Mouse (Mus musculus) forebrain, postnatal 0 days (tissue): ENCODE data around the gene Igsf9b. TPM values are rescaled to one million over a fixed set of nuclear protein-coding genes. Genes with fewer than 3 reads are reported as not detected.

Source experiments
- ATAC-seq: fragments of 200-750 bp; cut with Nextera tagmentation; 2 replicates; pipeline ENCODE4 v1.8.0; 2017; ENCODE audit warnings: mild to moderate bottlenecking, moderate library complexity
- DNase-seq: peaks from one replicate; pipeline ENCODE4 v3.0.0-alpha.2; 2015
- H3K27ac ChIP-seq: fragments of 300-500 bp; sonication (generic); 2 replicates; pipeline ENCODE4 v1.5.1; 2014; ENCODE audit warnings: low read depth, mild to moderate bottlenecking, antibody characterized with exemption, low read length, moderate library complexity, mixed read lengths
- H3K27me3 ChIP-seq: fragments of 300-500 bp; sonication (generic); 2 replicates; pipeline ENCODE4 v1.6.1; 2014; ENCODE audit warnings: mild to moderate bottlenecking, low read length, mixed read lengths; ENCODE audit not compliant: insufficient read depth
- H3K36me3 ChIP-seq: fragments of 300-500 bp; sonication (generic); 2 replicates; pipeline ENCODE4 v1.6.1; 2014; ENCODE audit warnings: mild to moderate bottlenecking, moderate library complexity; ENCODE audit not compliant: insufficient read depth
- H3K4me1 ChIP-seq: fragments of 300-500 bp; sonication (generic); 2 replicates; pipeline ENCODE4 v1.6.1; 2014; ENCODE audit warnings: antibody characterized with exemption; ENCODE audit not compliant: insufficient read depth
- H3K4me2 ChIP-seq: fragments of 300-500 bp; sonication (generic); 2 replicates; pipeline ENCODE4 v1.6.1; 2014; ENCODE audit warnings: low read depth, mild to moderate bottlenecking, moderate library complexity
- H3K4me3 ChIP-seq: fragments of 300-500 bp; sonication (generic); 2 replicates; pipeline ENCODE4 v1.5.1; 2014; ENCODE audit warnings: low read depth, low read length, mixed read lengths
- H3K9ac ChIP-seq: fragments of 300-500 bp; sonication (generic); 2 replicates; pipeline ENCODE4 v1.6.1; 2014; ENCODE audit warnings: mild to moderate bottlenecking
- H3K9me3 ChIP-seq: fragments of 300-500 bp; sonication (generic); 2 replicates; pipeline ENCODE4 v1.6.1; 2016; ENCODE audit warnings: low read length
- CTCF ChIP-seq: sonication (generic); IDR thresholded peaks from 2 replicates; pipeline ENCODE4 v1.5.1; 2016; ENCODE audit warnings: antibody characterized with exemption, control low read depth, low read depth
- WGBS: fragments of 180-500 bp; shearing (Covaris S2); extraction: QIAGEN DNeasy Blood & Tissue Kit; methylation state at CpG from one replicate; pipeline ENCODE4 v1.1.7; 2014; 5-methylcytosine and 5-hydroxymethylcytosine counted together
- polyA plus RNA-seq: library from polyadenylated mRNA; unstranded; fragments of >200 nt; fragmentation: Nextera tagmentation; extraction: Ambion mirVana; gene quantifications from 2 replicates; pipeline ENCODE4 v1.2.1, GENCODE M21; 2015
- total RNA-seq: library from RNA; depleted of rRNA; stranded (reverse); fragments of >200 nt; gene quantifications from 2 replicates; pipeline ENCODE4 v1.2.3, GENCODE M21; 2014

Igsf9b gene
- total and polyA plus RNA-seq, 2 experiments from 2014 or later = 11.8 to 30.8 TPM

- TF ChIP-seq CTCF = peak; percentile 68
- Histone ChIP-seq H3K9me3 (no peaks in the 10 kb centered on the region), H3K4me2 (peak overlapping the region; percentile 25), H3K4me3 (no peak overlapping the region), H3K27me3 (no peaks in the 10 kb centered on the region), H3K36me3 (0 out of 2 replicates have a peak, but pooled peaks cover 6% of the 10 kb centered on the region), H3K27ac (peak overlapping the region; percentile 83), H3K9ac (peak overlapping the region; percentile 37; the same call in 1 of the 2 replicates), H3K4me1 (peaks cover 24% of the 10 kb centered on the region)
- 10% methylated on average over 6 of the region's 6 CpGs for WGBS
- DNase-seq (peak; percentile 78), ATAC-seq (peak; percentile 85)
Measured at GRCm38 (mm10) chr9:27308561-27308960, 9.6 kb downstream of the Igsf9b start.

GRCm38 (mm10) chr9:27310005-27310404, 11.0 kb downstream of the Igsf9b start:
- H3K4me3 ChIP-seq = no peak overlapping the region
- H3K4me2 ChIP-seq = no peak overlapping the region
- no peak overlapping the region for H3K9ac ChIP-seq
- H3K36me3 ChIP-seq = 0 out of 2 replicates have a peak, but pooled peaks cover 6% of the 10 kb centered on the region
- H3K4me1 ChIP-seq = peaks cover 24% of the 10 kb centered on the region
- H3K9me3 ChIP-seq = no peaks in the 10 kb centered on the region
- no peaks in the 10 kb centered on the region for H3K27me3 ChIP-seq
- no peak overlapping the region for H3K27ac ChIP-seq
- WGBS = 47% methylated on average over 4 of the region's 4 CpGs
- ATAC-seq = no peak
- DNase-seq = no peak
- TF ChIP-seq CTCF = no peak

GRCm38 (mm10) chr9:27313427-27313826, 14.4 kb downstream of the Igsf9b start:
- Histone ChIP-seq H3K9ac (no peak overlapping the region), H3K4me2 (no peak overlapping the region), H3K27ac (no peak overlapping the region), H3K27me3 (no peaks in the 10 kb centered on the region), H3K36me3 (peaks cover 15% of the 10 kb centered on the region; the same call in 1 of the 2 replicates), H3K4me1 (peaks cover 7% of the 10 kb centered on the region), H3K4me3 (no peak overlapping the region), H3K9me3 (no peaks in the 10 kb centered on the region)
- no peak for TF ChIP-seq CTCF
- DNase-seq (no peak), ATAC-seq (no peak)
- 92% methylated on average over 5 of the region's 5 CpGs for WGBS

- H3K36me3 ChIP-seq = peaks cover 36% of the 10 kb centered on the region
- no peak overlapping the region for H3K4me3 ChIP-seq
- 94% methylated on average over 8 of the region's 8 CpGs for WGBS
- no peak overlapping the region for H3K4me2 ChIP-seq
- no peaks in the 10 kb centered on the region for H3K9me3 ChIP-seq
- ATAC-seq (no peak), DNase-seq (no peak)
- no peak overlapping the region for H3K9ac ChIP-seq
- TF ChIP-seq CTCF = no peak
- H3K27me3 ChIP-seq = no peaks in the 10 kb centered on the region
- no peak overlapping the region for H3K27ac ChIP-seq
- no peaks in the 10 kb centered on the region for H3K4me1 ChIP-seq
Measured at GRCm38 (mm10) chr9:27321267-27321666, 22.3 kb downstream of the Igsf9b start.

GRCm38 (mm10) chr9:27322277-27322676, 23.3 kb downstream of the Igsf9b start:
- Histone ChIP-seq H3K27ac (no peak overlapping the region), H3K36me3 (peaks cover 40% of the 10 kb centered on the region), H3K4me3 (no peak overlapping the region), H3K9ac (no peak overlapping the region), H3K4me2 (no peak overlapping the region), H3K9me3 (no peaks in the 10 kb centered on the region), H3K27me3 (no peaks in the 10 kb centered on the region), H3K4me1 (no peaks in the 10 kb centered on the region)
- DNase-seq = peak; percentile 36
- 45% methylated on average over 7 of the region's 7 CpGs for WGBS
- TF ChIP-seq CTCF = no peak
- ATAC-seq = peak; percentile 23; the same call in 1 of the 2 replicates

GRCm38 (mm10) chr9:27323412-27323811, 24.4 kb downstream of the Igsf9b start:
- H3K4me1 ChIP-seq = no peaks in the 10 kb centered on the region
- no peaks in the 10 kb centered on the region for H3K9me3 ChIP-seq
- H3K4me2 ChIP-seq = no peak overlapping the region
- TF ChIP-seq CTCF = no peak
- H3K4me3 ChIP-seq = no peak overlapping the region
- DNase-seq = no peak
- ATAC-seq = no peak
- 95% methylated on average over 3 of the region's 3 CpGs for WGBS
- no peaks in the 10 kb centered on the region for H3K27me3 ChIP-seq
- no peak overlapping the region for H3K27ac ChIP-seq
- peaks cover 35% of the 10 kb centered on the region for H3K36me3 ChIP-seq
- no peak overlapping the region for H3K9ac ChIP-seq

GRCm38 (mm10) chr9:27325920-27326319, 26.9 kb downstream of the Igsf9b start:
- Histone ChIP-seq H3K27ac (no peak overlapping the region), H3K4me2 (no peak overlapping the region), H3K36me3 (peaks cover 32% of the 10 kb centered on the region), H3K4me1 (no peaks in the 10 kb centered on the region), H3K27me3 (no peaks in the 10 kb centered on the region), H3K9ac (no peak overlapping the region), H3K4me3 (no peak overlapping the region), H3K9me3 (no peaks in the 10 kb centered on the region)
- DNase-seq = peak; percentile 80
- WGBS = 51% methylated on average over 2 of the region's 2 CpGs
- ATAC-seq = peak; percentile 77; the same call in 1 of the 2 replicates
- peak; percentile 94 for TF ChIP-seq CTCF
